Mouse (Mus musculus): ENCODE data around the gene Cdk5r2.

The Cdk5r2 gene

GRCm38 (mm10) chr1:74892351-74893133, 37.8 kb downstream of the Cdk5r2 start:
- DNase-seq (ENCODE audit: low spot score in 2 of 2) = no peak

DNA sequence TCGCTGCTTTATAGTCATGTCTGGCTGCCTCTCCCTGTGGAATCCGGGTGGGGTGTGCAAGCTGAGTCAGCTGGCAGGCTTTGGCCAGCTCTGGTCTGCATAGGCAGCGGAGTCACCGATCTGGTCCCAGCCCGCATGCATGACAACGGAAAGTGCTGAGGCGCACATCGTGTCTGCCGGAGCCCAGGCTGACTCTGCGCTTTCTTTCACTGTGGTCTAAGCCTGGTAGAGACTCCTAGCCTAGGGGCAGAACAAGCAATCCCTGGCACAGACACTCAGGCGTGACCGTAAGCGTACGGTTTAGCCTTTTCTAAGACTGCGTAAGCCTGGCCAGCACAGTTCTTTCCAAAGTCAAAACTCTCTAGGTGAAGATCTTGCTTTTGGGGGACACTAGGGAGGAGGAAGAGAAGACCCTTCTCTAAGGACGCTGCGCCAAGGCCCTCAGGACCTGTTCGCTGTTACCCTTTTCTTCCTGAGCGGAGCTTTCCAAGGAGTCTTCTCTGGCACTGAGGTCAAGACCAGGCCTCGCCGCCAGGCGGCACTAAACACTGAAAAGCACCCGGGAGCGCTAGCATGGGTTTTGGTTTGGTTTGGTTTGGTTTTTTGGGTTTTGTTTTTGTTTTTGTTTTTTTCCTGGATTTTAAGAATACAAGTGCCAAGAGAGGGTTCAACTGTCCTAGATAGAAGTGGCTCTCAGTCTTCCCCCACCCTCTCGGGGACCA, 38.6 kb downstream of the Cdk5r2 start, which contains the start of gene Cryba2:
TSS of gene Cryba2 (minus strand) at position 10 of the 722 bp plus-strand sequence.
- no peak for DNase-seq (ENCODE audit: low spot score in 2 of 2)

DNA sequence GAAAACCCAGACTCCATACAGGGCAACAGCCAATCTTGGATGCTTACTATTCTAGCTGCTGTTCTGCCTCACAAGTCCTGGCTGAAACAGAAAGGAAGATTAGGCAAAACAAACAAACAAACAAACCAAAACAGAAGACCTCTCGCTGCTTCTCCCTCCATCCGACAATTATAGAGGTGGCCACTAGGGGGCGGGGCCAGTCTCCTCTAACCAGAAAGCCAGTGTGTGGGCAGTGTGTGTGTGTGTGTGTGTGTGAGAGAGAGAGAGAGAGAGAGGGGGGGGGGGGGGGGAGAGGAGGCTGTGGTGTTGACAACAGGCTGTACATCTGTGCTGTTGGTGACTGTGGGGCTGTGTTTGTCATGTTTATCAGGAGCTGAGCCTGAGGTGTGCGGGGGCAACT, 40.2 kb downstream of the Cdk5r2 start:
- peak in 1 of 2 experiments; percentile 15 for DNase-seq (ENCODE audit: low spot score in 2 of 2)

DNA sequence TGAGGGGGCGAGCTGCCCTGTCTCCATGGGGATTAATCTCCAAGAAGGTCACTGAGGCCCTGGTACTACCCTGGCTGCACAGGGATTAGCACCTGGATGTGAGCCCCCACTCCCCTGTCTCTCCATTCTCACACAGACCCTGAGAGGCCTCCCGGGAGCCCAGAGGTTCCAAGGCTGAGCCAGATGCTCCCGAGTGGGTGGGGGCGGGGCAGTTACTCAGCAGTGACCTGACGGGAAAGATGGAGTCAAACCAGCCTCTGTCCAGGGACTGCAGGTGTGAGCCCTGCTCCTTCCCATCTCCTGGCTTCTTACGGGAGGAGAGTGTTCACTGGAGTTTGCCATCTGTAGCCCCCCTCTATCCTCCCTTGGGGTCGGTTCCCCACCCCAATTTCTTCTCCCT, 43.2 kb downstream of the Cdk5r2 start:
- no peak for DNase-seq (ENCODE audit: low spot score in 2 of 2)

DNA sequence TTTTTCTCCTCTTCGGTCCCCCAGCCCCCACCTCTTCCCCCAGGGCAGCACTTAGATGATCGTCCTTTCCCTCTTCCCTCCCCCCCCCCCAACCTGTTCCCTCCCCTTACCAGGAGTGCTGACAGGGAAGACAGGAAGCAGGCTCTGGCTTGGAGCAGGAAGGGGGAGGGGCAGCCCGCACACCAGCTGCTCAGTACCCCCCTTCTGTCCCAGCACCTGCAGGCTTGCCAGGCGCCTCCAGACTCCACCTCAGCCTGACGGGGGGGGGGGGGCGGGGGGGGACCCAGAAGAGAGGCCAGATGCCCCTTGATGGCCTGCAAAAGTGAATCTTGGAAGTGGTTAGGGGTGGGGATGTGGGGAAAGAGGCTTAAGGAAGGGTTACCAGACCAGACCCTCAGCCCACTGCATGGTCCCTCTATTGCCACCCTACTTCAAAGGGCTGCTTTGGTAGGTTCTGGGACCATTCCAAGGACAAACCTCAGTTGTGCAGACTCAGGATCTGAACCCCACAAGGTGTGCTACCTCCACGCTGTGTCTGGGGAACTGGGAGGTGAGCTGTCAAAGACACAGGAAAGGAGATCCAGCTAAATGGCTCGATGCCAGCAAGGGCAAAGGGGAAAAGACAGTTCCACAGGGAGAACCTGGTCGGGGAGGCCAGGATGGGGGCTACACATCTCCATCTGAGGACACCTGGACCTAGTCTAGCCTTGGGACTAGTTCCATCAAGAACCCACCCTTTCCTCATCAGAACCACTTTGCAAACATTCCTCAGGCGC, 44.1 kb downstream of the Cdk5r2 start:
- no peak for DNase-seq (ENCODE audit: low spot score in 2 of 2)

GRCm38 (mm10) chr1:74900341-74901285, 45.9 kb downstream of the Cdk5r2 start:
- DNase-seq (ENCODE audit: low spot score in 2 of 2) = no peak

DNA sequence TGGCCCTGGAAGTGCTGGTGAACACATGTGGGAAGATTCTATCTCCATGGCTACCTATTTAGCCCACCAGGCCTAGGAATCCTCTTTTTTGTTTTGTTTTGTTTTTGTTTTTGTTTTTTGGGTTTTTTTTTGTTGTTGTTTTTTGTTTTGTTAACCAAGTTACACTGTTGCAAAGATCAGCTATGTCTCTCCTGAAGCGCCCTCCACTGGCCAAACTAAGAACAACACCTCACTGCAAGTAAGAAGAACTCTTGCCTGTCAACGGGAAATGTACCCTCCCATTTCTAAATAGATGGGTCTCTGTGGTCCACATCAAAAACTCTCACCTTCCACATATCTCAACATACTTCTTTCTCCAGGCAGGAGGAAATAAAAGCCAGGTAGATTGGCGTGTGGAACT, 47.0 kb downstream of the Cdk5r2 start:
- DNase-seq (ENCODE audit: low spot score in 2 of 2) = no peak

- DNase-seq (ENCODE audit: low spot score in 2 of 2) = no peak
These were observed 47.5 kb downstream of the Cdk5r2 start for GRCm38 (mm10) chr1:74902191-74902590.

Data from heart, adult 9 months (tissue).